Mouse (Mus musculus) liver, adult 2 months (tissue): ENCODE measurements around the gene Map2.

Experiments
- CTCF ChIP-seq: fragments of 200-500 bp; IDR thresholded peaks from 2 replicates; pipeline ENCODE4 v1.5.1; 2011; ENCODE audit warnings: low read depth, low read length, control low read depth
- POLR2A ChIP-seq: fragments of 200-500 bp; IDR thresholded peaks from 2 replicates; pipeline ENCODE4 v1.6.1; 2011; ENCODE audit warnings: low read length, control low read depth; ENCODE audit not compliant: insufficient read depth; ENCODE audit errors: extremely low read depth

DNA sequence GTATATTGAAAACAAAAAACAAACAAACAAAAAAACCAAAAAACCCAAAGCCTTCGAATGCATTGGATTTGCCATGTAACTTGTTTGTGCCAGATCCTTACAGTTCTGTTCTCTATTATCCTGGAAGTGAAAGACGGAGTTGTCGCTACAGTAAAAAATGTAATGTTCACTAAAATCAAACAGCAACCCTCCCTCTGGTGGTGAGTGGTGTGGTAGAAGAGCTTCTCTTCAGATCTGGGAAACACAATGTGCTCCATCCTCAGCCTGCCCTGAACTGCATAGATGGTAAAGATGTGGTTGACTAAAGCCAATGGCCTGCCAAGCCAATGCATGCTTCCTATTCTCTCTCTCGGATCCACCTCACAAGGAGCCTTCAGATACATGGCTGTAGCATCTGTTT is 105.1 kb downstream of the Map2 start:
- TF ChIP-seq POLR2A (no peak), CTCF (no peak)
